Mouse (Mus musculus) adrenal gland, adult (tissue): Measurements from ENCODE around the gene Etaa1.
"Not testable (repeated sequence)": the region's sequence is repeated elsewhere in the genome, so short reads cannot be mapped to it uniquely, and the experiment has no call there.

Experiments used
- DNase-seq, 2 experiments: peaks; one replicate each; pipeline ENCODE4 v3.0.0; 2022 to 2023; ENCODE audit warnings: low spot score in 1 of 2; ENCODE audit not compliant: inconsistent age in 2 of 2

Gene Etaa1

GRCm38 (mm10) chr11:17953231-17954134 is at the start of gene Etaa1:
Gene Etaa1 (minus strand): TSS chr11:17953875.
- DNase-seq: peak; percentile 94 to 98

GRCm38 (mm10) chr11:17994151-17994550 is 40.5 kb upstream of the Etaa1 start:
- DNase-seq: no peak

GRCm38 (mm10) chr11:17992311-17992710 is 38.6 kb upstream of the Etaa1 start:
- DNase-seq: no peak

GRCm38 (mm10) chr11:17983331-17983730 is 29.7 kb upstream of the Etaa1 start:
- DNase-seq: no peak

GRCm38 (mm10) chr11:17981246-17981645 is 27.6 kb upstream of the Etaa1 start:
- no peak for DNase-seq

GRCm38 (mm10) chr11:17975581-17975980 is 21.9 kb upstream of the Etaa1 start:
- no peak for DNase-seq

- DNase-seq: no peak
Observed at GRCm38 (mm10) chr11:17952791-17953190, 884 bp downstream of the Etaa1 start.

GRCm38 (mm10) chr11:17951336-17951735 is 2.3 kb downstream of the Etaa1 start:
- no peak for DNase-seq

- DNase-seq: peak in 1 of 2 experiments; percentile 62
Observed at GRCm38 (mm10) chr11:17939168-17939567, 14.5 kb downstream of the Etaa1 start.

- DNase-seq: no peak
Observed at GRCm38 (mm10) chr11:17937931-17938330, 15.7 kb downstream of the Etaa1 start.

GRCm38 (mm10) chr11:17917905-17918304 is 35.8 kb downstream of the Etaa1 start:
- DNase-seq: no peak

- no peak for DNase-seq
Observed at GRCm38 (mm10) chr11:17917101-17917500, 36.6 kb downstream of the Etaa1 start.

- no peak for DNase-seq
Observed at GRCm38 (mm10) chr11:17916486-17916885, 37.2 kb downstream of the Etaa1 start.

- not testable (repeated sequence) for DNase-seq
Observed at GRCm38 (mm10) chr11:17900996-17901395, 52.7 kb downstream of the Etaa1 start.
